Mouse (Mus musculus): ENCODE data around the gene Enoph1.

DNA sequence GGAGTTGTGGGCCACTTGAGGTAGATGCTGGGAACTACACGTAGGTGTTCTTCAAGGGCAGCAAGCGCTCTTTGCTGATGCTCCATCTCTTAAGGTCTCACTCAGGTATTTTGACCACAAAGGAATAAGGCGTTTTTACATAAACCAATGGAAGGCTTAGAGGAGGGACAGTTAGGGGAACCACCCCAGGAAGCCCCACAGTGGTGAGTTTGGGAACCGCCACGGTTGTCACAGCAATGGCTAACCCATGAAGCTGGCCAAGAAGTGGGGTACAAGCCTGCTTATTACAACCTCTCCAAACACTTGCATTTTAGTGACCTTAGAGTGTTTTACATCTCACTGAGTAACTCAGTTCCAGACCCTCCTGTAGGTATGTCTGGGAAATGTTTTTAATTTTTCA, 31.8 kb downstream of the Enoph1 start:
- TF ChIP-seq FLI1 (IDR thresholded peaks at IDR 0.05; ENCODE audit: low read length): no peak
- no peak for TF ChIP-seq GATA1 (IDR thresholded peaks at IDR 0.05; ENCODE audit: borderline replicate concordance, low read length)
